8 mouse cellular contexts compared by ENCODE assay signal in genomic region chr1:131083609-131084008, GRCm38 (mm10). TPM values are rescaled to one million over a fixed set of nuclear protein-coding genes. Genes with fewer than 3 reads are reported as not detected.
DNase-seq lines count a peak whose midpoint lies in the region; ATAC-seq and TF ChIP-seq lines count a peak whose summit lies in the region.

No protein-coding gene starts in this region.

- TF ChIP-seq POLR2A in liver, adult 2 months (IDR thresholded peaks at IDR 0.05; ENCODE audit: extremely low read depth, insufficient read depth, low read length) = no peak

- no peaks in the 10 kb centered on the region for H3K9me3 ChIP-seq in stomach, embryonic 14.5 days (ENCODE audit: control insufficient read depth, low read depth, low read length)
- H3K9me3 ChIP-seq in midbrain, embryonic 13.5 days = no peaks in the 10 kb centered on the region

- peak overlapping the region; percentile 56 for H3K9ac ChIP-seq in liver, adult 2 months (ENCODE audit: low read depth, low read length)
- H3K9ac ChIP-seq in stomach, embryonic 14.5 days (replicated peaks; ENCODE audit: low read depth, low read length) = no peak overlapping the region
- no peak overlapping the region for H3K9ac ChIP-seq in midbrain, embryonic 13.5 days (replicated peaks)

- H3K4me2 ChIP-seq in stomach, embryonic 14.5 days (replicated peaks; ENCODE audit: low read depth, low read length) = peak overlapping the region; percentile 26
- H3K4me2 ChIP-seq in midbrain, embryonic 13.5 days (replicated peaks) = no peak overlapping the region

- H3K36me3 ChIP-seq in liver, adult 2 months (ENCODE audit: control insufficient read depth, insufficient read depth, low read length) = no peaks in the 10 kb centered on the region
- no peaks in the 10 kb centered on the region for H3K36me3 ChIP-seq in stomach, embryonic 14.5 days (ENCODE audit: control insufficient read depth, insufficient read depth, low read length)
- H3K36me3 ChIP-seq in midbrain, embryonic 13.5 days = no peaks in the 10 kb centered on the region

- H3K27ac ChIP-seq in liver, adult 2 months (replicated peaks; ENCODE audit: insufficient read depth, low read depth, low read length) = peak overlapping the region; percentile 99
- peak overlapping the region; percentile 90 for H3K27ac ChIP-seq in stomach, embryonic 14.5 days (ENCODE audit: low read length)
- H3K27ac ChIP-seq in midbrain, embryonic 13.5 days = no peak overlapping the region

- H3K27me3 ChIP-seq in liver, adult 2 months (ENCODE audit: control insufficient read depth, insufficient read depth, low read length) = no peaks in the 10 kb centered on the region
- H3K27me3 ChIP-seq in stomach, embryonic 14.5 days (ENCODE audit: control insufficient read depth, insufficient read depth, low read length) = no peaks in the 10 kb centered on the region
- H3K27me3 ChIP-seq in midbrain, embryonic 13.5 days = no peaks in the 10 kb centered on the region

- DNase-seq in adrenal gland, adult (ENCODE audit: inconsistent age in 2 of 2, low spot score in 1 of 2) = peak; percentile 83 to 95
- DNase-seq in adrenal gland, postnatal 4 days (ENCODE audit: low spot score in 2 of 2) = no peak
- DNase-seq in liver, adult 2 months (ENCODE audit: extremely low read depth, low read depth, low spot score) = peak; percentile 97
- DNase-seq in liver = no peak
- DNase-seq in kidney, postnatal 14 days = peak; percentile 75
- no peak for DNase-seq in urinary bladder, postnatal 10 days (ENCODE audit: low spot score)

- peak; percentile 46; the same call in 1 of the 2 replicates for ATAC-seq in stomach, embryonic 14.5 days (ENCODE audit: insufficient number of reproducible peaks, insufficient read depth, low FRiP score, low read depth)
- no peak for ATAC-seq in midbrain, embryonic 13.5 days

- no peak overlapping the region for H3K4me3 ChIP-seq in liver, adult 2 months (ENCODE audit: insufficient read depth, low read depth, low read length)
- no peak overlapping the region for H3K4me3 ChIP-seq in stomach, embryonic 14.5 days (ENCODE audit: low read depth, low read length)
- H3K4me3 ChIP-seq in midbrain, embryonic 13.5 days (replicated peaks) = no peak overlapping the region

- no peak for TF ChIP-seq CTCF in liver, adult 2 months (IDR thresholded peaks at IDR 0.05; ENCODE audit: low read depth, low read length)

- peaks cover 60% of the 10 kb centered on the region for H3K4me1 ChIP-seq in liver, adult 2 months (ENCODE audit: control insufficient read depth, insufficient read depth, low read length)
- peaks cover 90% of the 10 kb centered on the region for H3K4me1 ChIP-seq in stomach, embryonic 14.5 days (ENCODE audit: control insufficient read depth, insufficient read depth, low read length)
- H3K4me1 ChIP-seq in midbrain, embryonic 13.5 days (replicated peaks) = peaks cover 93% of the 10 kb centered on the region

- 6% methylated on average over 4 of the region's 4 CpGs for WGBS in liver, adult 2 months
- 9% methylated on average over 4 of the region's 4 CpGs for WGBS in stomach, embryonic 14.5 days
- 68% methylated on average over 4 of the region's 4 CpGs for WGBS in midbrain, embryonic 13.5 days

- H3K79me2 ChIP-seq in liver, adult 2 months (ENCODE audit: control insufficient read depth, insufficient read depth, low read length) = peaks cover 75% of the 10 kb centered on the region

RNA-seq across cellular contexts. Expression of gene Mapkapk2, which starts 14.0 kb away (rescaled TPM):
- 100 to 1,000 TPM; 152 to 160 TPM for total RNA-seq in adrenal gland, postnatal 4 days (2021)
- total RNA-seq in liver, adult 2 months (2014; rRNA removed) = 29.5 and 30.0 TPM in 2 replicates
- 45.1 and 45.4 TPM in 2 replicates for polyA plus RNA-seq in liver, adult 2 months (2012; rRNA removed)
- 56.5 and 68.4 TPM in 2 replicates for polyA plus RNA-seq in stomach, embryonic 14.5 days (2014; fragmentation: Nextera tagmentation; extraction: Ambion mirVana)
- 29.0 and 36.3 TPM in 2 replicates for polyA plus RNA-seq in midbrain, embryonic 13.5 days (2015; fragmentation: Nextera tagmentation; extraction: Ambion mirVana)

RNA-seq across cellular contexts. Expression of gene Dyrk3, which starts 54.5 kb away (rescaled TPM):
- total RNA-seq in adrenal gland, postnatal 4 days (2021) = 1 to 10 TPM; 7.9 to 8.4 TPM
- 0.87 and 1.3 TPM in 2 replicates for total RNA-seq in liver, adult 2 months (2014; rRNA removed)
- polyA plus RNA-seq in liver, adult 2 months (2012; rRNA removed) = 0.50 and 0.73 TPM in 2 replicates
- polyA plus RNA-seq in stomach, embryonic 14.5 days (2014; fragmentation: Nextera tagmentation; extraction: Ambion mirVana) = 3.5 and 4.6 TPM in 2 replicates
- polyA plus RNA-seq in midbrain, embryonic 13.5 days (2015; fragmentation: Nextera tagmentation; extraction: Ambion mirVana) = 18.3 and 19.2 TPM in 2 replicates

Comparison
In these comparisons a context has a peak if more than half of its experiments do, and no peak if none do; other contexts are left out.
1. DNase-seq: peak in adrenal gland, adult (2 of 2), liver, adult 2 months (single experiment) and kidney, postnatal 14 days (single experiment); none in adrenal gland, postnatal 4 days (0 of 2), liver (single experiment) and urinary bladder, postnatal 10 days (single experiment).